Mouse (Mus musculus) fat pad, adult 2 months (tissue): ENCODE data around the gene Iqce.
"Not testable (repeated sequence)": the region's sequence is repeated elsewhere in the genome, so short reads cannot be mapped to it uniquely, and the experiment has no call there.

Source experiments
- DNase-seq: peaks from one replicate; pipeline ENCODE4 v3.0.0-alpha.2; 2011; ENCODE audit warnings: low read depth, low spot score; ENCODE audit errors: extremely low read depth

Gene Iqce

GRCm38 (mm10) chr5:140705501-140706171 is 3.5 kb upstream of the Iqce start:
- DNase-seq, result no peak

GRCm38 (mm10) chr5:140704378-140705251 is 2.4 kb upstream of the Iqce start, which contains the start of gene Brat1:
Gene Brat1, plus strand, starts transcription at chr5:140705011.
- DNase-seq, result peak; percentile 94

GRCm38 (mm10) chr5:140703480-140704377 is 1.6 kb upstream of the Iqce start:
- DNase-seq, result no peak

- no peak for DNase-seq
Measured at GRCm38 (mm10) chr5:140702618-140703175, 519 bp upstream of the Iqce start.

- no peak for DNase-seq
Measured at GRCm38 (mm10) chr5:140701661-140702060, 517 bp downstream of the Iqce start.

GRCm38 (mm10) chr5:140699776-140700175 is 2.4 kb downstream of the Iqce start:
- DNase-seq, result no peak

- DNase-seq, result no peak
Measured at GRCm38 (mm10) chr5:140695987-140696386, 6.2 kb downstream of the Iqce start.

GRCm38 (mm10) chr5:140688434-140688833 is 13.7 kb downstream of the Iqce start:
- no peak for DNase-seq

GRCm38 (mm10) chr5:140684343-140685148 is 17.6 kb downstream of the Iqce start:
- no peak for DNase-seq

- DNase-seq, result no peak
Measured at GRCm38 (mm10) chr5:140682113-140682512, 20.1 kb downstream of the Iqce start.

- no peak for DNase-seq
Measured at GRCm38 (mm10) chr5:140680950-140681349, 21.2 kb downstream of the Iqce start.

GRCm38 (mm10) chr5:140680051-140680450 is 22.1 kb downstream of the Iqce start:
- no peak for DNase-seq

- no peak for DNase-seq
Measured at GRCm38 (mm10) chr5:140677137-140677536, 25.0 kb downstream of the Iqce start.

- no peak for DNase-seq
Measured at GRCm38 (mm10) chr5:140675640-140676039, 26.5 kb downstream of the Iqce start.

- DNase-seq, result no peak
Measured at GRCm38 (mm10) chr5:140675079-140675478, 27.1 kb downstream of the Iqce start.

GRCm38 (mm10) chr5:140674036-140674435 is 28.1 kb downstream of the Iqce start:
- no peak for DNase-seq

- DNase-seq, result not testable (repeated sequence)
Measured at GRCm38 (mm10) chr5:140672603-140673002, 29.6 kb downstream of the Iqce start.

- no peak for DNase-seq
Measured at GRCm38 (mm10) chr5:140672115-140672514, 30.1 kb downstream of the Iqce start.

- DNase-seq, result no peak
Measured at GRCm38 (mm10) chr5:140663621-140664180, 38.5 kb downstream of the Iqce start.
